In the genomic region with DNA sequence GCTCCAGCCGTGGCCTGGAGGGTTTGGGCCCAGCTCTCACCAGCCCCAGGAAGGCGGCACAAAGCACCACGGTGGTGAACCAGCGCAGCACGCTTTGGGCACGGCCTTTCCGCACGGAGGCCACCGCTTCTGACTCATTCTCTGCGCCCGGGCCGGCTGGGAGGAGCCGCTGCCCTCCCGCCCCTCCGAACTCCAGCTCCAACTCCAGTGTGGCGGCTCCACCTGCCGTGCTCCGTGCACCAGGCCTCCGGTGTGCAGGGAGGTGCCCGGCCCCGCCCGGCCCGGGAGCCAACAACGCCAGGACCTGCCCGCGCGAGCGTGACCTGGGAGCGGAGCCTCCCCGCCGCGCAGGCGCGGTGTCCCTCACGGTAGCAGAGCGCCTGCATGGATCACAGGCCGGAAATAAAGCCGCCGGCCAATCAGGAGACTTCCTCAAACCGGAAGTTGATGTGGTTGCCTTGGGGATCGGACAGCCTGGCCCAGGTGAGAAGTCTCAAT, we compare ENCODE assay signal across 8 mouse cellular contexts. TPM values are rescaled to one million over a fixed set of nuclear protein-coding genes. Genes with fewer than 3 reads are reported as not detected.
DNase-seq lines count a peak whose midpoint lies in the region; ATAC-seq and TF ChIP-seq lines count a peak whose summit lies in the region.

A gene (minus strand): TSS at position 365 of the 498 bp plus-strand sequence.

- H3K27ac ChIP-seq in heart, embryonic 12.5 days (ENCODE audit: poor library complexity, severe bottlenecking): peak within 1 kb of the TSS; percentile 76
- peak within 1 kb of the TSS; percentile 85 for H3K27ac ChIP-seq in kidney, postnatal 0 days
- peak within 1 kb of the TSS; percentile 86 for H3K27ac ChIP-seq in liver, embryonic 11.5 days (ENCODE audit: low read depth, low read length)
- H3K27ac ChIP-seq in stomach, embryonic 14.5 days (ENCODE audit: low read length): peak within 1 kb of the TSS; percentile 79

- WGBS in heart, embryonic 12.5 days: under 1% methylated on average over 41 of the region's 41 CpGs
- WGBS in kidney, postnatal 0 days: 1% methylated on average over 41 of the region's 41 CpGs
- WGBS in liver, embryonic 11.5 days: under 1% methylated on average over 41 of the region's 41 CpGs
- under 1% methylated on average over 41 of the region's 41 CpGs for WGBS in stomach, embryonic 14.5 days

- peak; percentile 78 for ATAC-seq in erythroid progenitor cell, adult 5-6 weeks (replicated peaks; ENCODE audit: low FRiP score, poor library complexity, severe bottlenecking)
- ATAC-seq in heart, embryonic 12.5 days (ENCODE audit: insufficient number of reproducible peaks, low FRiP score): peak; percentile 93
- peak; percentile 99 for ATAC-seq in kidney, postnatal 0 days (replicated peaks; ENCODE audit: low FRiP score, low read depth)
- ATAC-seq in liver, embryonic 11.5 days (replicated peaks; ENCODE audit: low FRiP score): peak; percentile 92
- ATAC-seq in stomach, embryonic 14.5 days (ENCODE audit: insufficient number of reproducible peaks, insufficient read depth, low FRiP score, low read depth): peak; percentile 97

- H3K4me3 ChIP-seq in C2C12 (ENCODE audit: insufficient read depth, poor library complexity, severe bottlenecking): peak within 1 kb of the TSS; percentile 34
- peak within 1 kb of the TSS; percentile 79 for H3K4me3 ChIP-seq in heart, embryonic 12.5 days
- H3K4me3 ChIP-seq in kidney, postnatal 0 days (replicated peaks; ENCODE audit: low read depth, low read length): peak within 1 kb of the TSS; percentile 65
- peak within 1 kb of the TSS; percentile 75 for H3K4me3 ChIP-seq in liver, embryonic 11.5 days (ENCODE audit: low read depth, low read length)
- H3K4me3 ChIP-seq in stomach, embryonic 14.5 days (ENCODE audit: low read depth, low read length): peak within 1 kb of the TSS; percentile 49

- no peak for TF ChIP-seq CTCF in C2C12 (IDR thresholded peaks at IDR 0.05; ENCODE audit: control insufficient read depth, insufficient read depth, insufficient read length)
- peak; percentile 13; the same call in 1 of the 2 replicates for TF ChIP-seq CTCF in kidney, postnatal 0 days (IDR thresholded peaks at IDR 0.05; ENCODE audit: low read depth)

- no peaks in the 10 kb centered on the region for H3K79me2 ChIP-seq in C2C12 (ENCODE audit: control insufficient read depth, insufficient read depth)

- H3ac ChIP-seq in C2C12 (ENCODE audit: control insufficient read depth, insufficient read length, low read depth): peak within 1 kb of the TSS; percentile 73

- no peaks in the 10 kb centered on the region for H3K9me3 ChIP-seq in heart, embryonic 12.5 days (replicated peaks)
- H3K9me3 ChIP-seq in kidney, postnatal 0 days (replicated peaks; ENCODE audit: low read length): no peaks in the 10 kb centered on the region
- H3K9me3 ChIP-seq in liver, embryonic 11.5 days (ENCODE audit: control insufficient read depth, low read length): no peaks in the 10 kb centered on the region
- H3K9me3 ChIP-seq in stomach, embryonic 14.5 days (ENCODE audit: control insufficient read depth, low read depth, low read length): no peaks in the 10 kb centered on the region

- H3K4me1 ChIP-seq in heart, embryonic 12.5 days (replicated peaks): peaks cover 15% of the 10 kb centered on the region
- peaks cover 3% of the 10 kb centered on the region; the same call in 1 of the 2 replicates for H3K4me1 ChIP-seq in kidney, postnatal 0 days (replicated peaks; ENCODE audit: insufficient read depth, low read length)
- H3K4me1 ChIP-seq in liver, embryonic 11.5 days (replicated peaks; ENCODE audit: control insufficient read depth, insufficient read depth, low read length): peaks cover 10% of the 10 kb centered on the region
- H3K4me1 ChIP-seq in stomach, embryonic 14.5 days (ENCODE audit: control insufficient read depth, insufficient read depth, low read length): 0 out of 2 replicates have a peak, but pooled peaks cover 3% of the 10 kb centered on the region

- DNase-seq in brain, embryonic 18.5 days (ENCODE audit: low read depth, low spot score): peak; percentile 80
- peak; percentile 95 for DNase-seq in kidney, postnatal 0 days (ENCODE audit: low spot score)
- DNase-seq in liver, embryonic 11.5 days (ENCODE audit: low spot score): peak; percentile 89
- peak; percentile 85 for DNase-seq in naive thymus-derived CD4-positive, alpha-beta T cell, adult 2 months (ENCODE audit: low read depth)

- H3K79me3 ChIP-seq in C2C12 (ENCODE audit: low read depth): no peaks in the 10 kb centered on the region

- H3K27me3 ChIP-seq in C2C12 (ENCODE audit: control insufficient read depth, insufficient read depth, insufficient read length): no peaks in the 10 kb centered on the region
- no peaks in the 10 kb centered on the region for H3K27me3 ChIP-seq in heart, embryonic 12.5 days (replicated peaks)
- H3K27me3 ChIP-seq in kidney, postnatal 0 days (ENCODE audit: insufficient read depth, low read length): no peaks in the 10 kb centered on the region
- no peaks in the 10 kb centered on the region for H3K27me3 ChIP-seq in liver, embryonic 11.5 days (replicated peaks; ENCODE audit: control insufficient read depth, insufficient read depth, low read length)
- no peaks in the 10 kb centered on the region for H3K27me3 ChIP-seq in stomach, embryonic 14.5 days (ENCODE audit: control insufficient read depth, insufficient read depth, low read length)

- peak within 1 kb of the TSS; percentile 82 for H3K4me2 ChIP-seq in heart, embryonic 12.5 days
- peak within 1 kb of the TSS; percentile 77 for H3K4me2 ChIP-seq in kidney, postnatal 0 days (ENCODE audit: low read length)
- H3K4me2 ChIP-seq in liver, embryonic 11.5 days: peak within 1 kb of the TSS; percentile 75
- H3K4me2 ChIP-seq in stomach, embryonic 14.5 days (replicated peaks; ENCODE audit: low read depth, low read length): peak within 1 kb of the TSS; percentile 84

- H3K9ac ChIP-seq in heart, embryonic 12.5 days: peak within 1 kb of the TSS; percentile 85
- peak within 1 kb of the TSS; percentile 73 for H3K9ac ChIP-seq in kidney, postnatal 0 days (ENCODE audit: low read depth, low read length)
- peak within 1 kb of the TSS; percentile 90 for H3K9ac ChIP-seq in liver, embryonic 11.5 days (ENCODE audit: low read depth, low read length)
- H3K9ac ChIP-seq in stomach, embryonic 14.5 days (replicated peaks; ENCODE audit: low read depth, low read length): peak within 1 kb of the TSS; percentile 64

- H3K36me3 ChIP-seq in C2C12 (ENCODE audit: control insufficient read depth, insufficient read depth): no peaks in the 10 kb centered on the region
- no peaks in the 10 kb centered on the region for H3K36me3 ChIP-seq in heart, embryonic 12.5 days
- H3K36me3 ChIP-seq in kidney, postnatal 0 days (ENCODE audit: insufficient read depth, low read length): no peaks in the 10 kb centered on the region
- H3K36me3 ChIP-seq in liver, embryonic 11.5 days (ENCODE audit: control insufficient read depth, insufficient read depth, low read length): no peaks in the 10 kb centered on the region
- no peaks in the 10 kb centered on the region; the same call in 1 of the 2 replicates for H3K36me3 ChIP-seq in stomach, embryonic 14.5 days (ENCODE audit: control insufficient read depth, insufficient read depth, low read length)

TF ChIP-seq in C2C12, 6 proteins besides CTCF, POLR2A, EP300 and RAD21:
- TF ChIP-seq MYOD1 (IDR thresholded peaks at IDR 0.05; ENCODE audit: control insufficient read depth, insufficient read length, low read depth): no peak
- peak; percentile 17 for TF ChIP-seq MAX (IDR thresholded peaks at IDR 0.05)
- TF ChIP-seq CEBPB (IDR thresholded peaks at IDR 0.05; ENCODE audit: low read depth): no peak

RNA-seq across cellular contexts. Expression of the gene that starts here (rescaled TPM):
- polyA plus RNA-seq in C2C12 (2012; fragmentation: generic; extraction: Trizol): 0.68 TPM
- total RNA-seq in erythroid progenitor cell, adult 5-6 weeks (2015; ENCODE audit: low replicate concordance): 1.8 TPM in 1 of 2 replicates, not detected in the other
- total RNA-seq in erythroid progenitor cell, adult 5-6 weeks (2017; ENCODE audit: low replicate concordance): 0.23 TPM in 1 of 2 replicates, not detected in the other
- polyA plus RNA-seq in heart, embryonic 12.5 days (2016; fragmentation: Nextera tagmentation; extraction: Ambion mirVana): 5.6 and 6.0 TPM in 2 replicates
- polyA plus RNA-seq in kidney, postnatal 0 days (2015; fragmentation: Nextera tagmentation; extraction: Ambion mirVana): 4.6 and 5.3 TPM in 2 replicates
- 3.4 and 4.1 TPM in 2 replicates for polyA plus RNA-seq in liver, embryonic 11.5 days (2014; fragmentation: Nextera tagmentation; extraction: Ambion mirVana)
- polyA plus RNA-seq in stomach, embryonic 14.5 days (2014; fragmentation: Nextera tagmentation; extraction: Ambion mirVana): 3.9 and 5.3 TPM in 2 replicates

Comparison
In these comparisons a context has a peak if more than half of its experiments do, and no peak if none do; other contexts are left out.
1. Peak in every context shown above with its lines: DNase-seq, ATAC-seq, H3K4me3 ChIP-seq and H3K27ac ChIP-seq.